Mouse (Mus musculus) mature B cell (primary cell): Measurements from ENCODE around the gene Abcc4.
"Not testable (repeated sequence)": the region's sequence is repeated elsewhere in the genome, so short reads cannot be mapped to it uniquely, and the experiment has no call there.

Source experiments
- in situ Hi-C: fragments of 300-500 bp; cut with MboI; formaldehyde crosslinking; loops from 2 replicates; pipeline ENCODE4 v1.14.3; 2019

Abcc4 gene

GRCm38 (mm10) chr14:118678279-118678985 is 27.6 kb downstream of the Abcc4 start:
- in situ Hi-C loops, result no loop called here

DNA sequence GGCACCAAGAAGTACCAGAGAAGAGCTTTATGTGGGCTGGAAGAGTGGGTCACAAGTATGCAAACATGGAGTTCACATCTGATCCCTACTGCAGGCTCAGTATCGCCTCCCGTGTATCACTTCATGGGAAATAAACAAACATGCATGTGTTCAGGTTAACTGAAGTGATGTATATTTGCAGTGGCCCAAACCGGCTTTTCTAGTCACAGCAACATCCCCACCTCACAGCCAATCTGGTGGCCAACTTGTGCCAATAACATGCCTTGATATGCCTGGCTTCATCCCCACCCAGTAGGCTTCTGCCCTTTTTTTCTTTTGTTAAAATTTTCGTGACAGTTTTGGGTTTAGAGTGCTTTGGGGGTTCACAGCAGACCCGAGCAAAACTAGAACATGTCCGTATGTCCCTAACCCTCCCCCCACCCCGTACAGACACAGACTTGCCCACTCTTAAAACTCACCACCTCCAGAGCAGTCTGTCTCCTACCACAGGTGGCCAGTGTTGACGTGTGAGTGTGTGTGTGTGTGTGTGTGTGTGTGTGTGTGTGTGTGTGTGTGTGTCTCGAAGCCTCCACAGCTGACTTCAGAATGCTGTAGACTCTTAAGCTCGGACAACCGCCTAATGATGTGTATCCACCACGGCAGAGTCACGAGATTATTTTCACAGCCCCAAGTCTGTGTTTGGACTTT is 29.6 kb downstream of the Abcc4 start:
- in situ Hi-C loops, result no loop called here

GRCm38 (mm10) chr14:118674705-118675139 is 31.3 kb downstream of the Abcc4 start:
- in situ Hi-C loops, result no loop called here

GRCm38 (mm10) chr14:118674224-118674623 is 31.8 kb downstream of the Abcc4 start:
- in situ Hi-C loops, result no loop called here

DNA sequence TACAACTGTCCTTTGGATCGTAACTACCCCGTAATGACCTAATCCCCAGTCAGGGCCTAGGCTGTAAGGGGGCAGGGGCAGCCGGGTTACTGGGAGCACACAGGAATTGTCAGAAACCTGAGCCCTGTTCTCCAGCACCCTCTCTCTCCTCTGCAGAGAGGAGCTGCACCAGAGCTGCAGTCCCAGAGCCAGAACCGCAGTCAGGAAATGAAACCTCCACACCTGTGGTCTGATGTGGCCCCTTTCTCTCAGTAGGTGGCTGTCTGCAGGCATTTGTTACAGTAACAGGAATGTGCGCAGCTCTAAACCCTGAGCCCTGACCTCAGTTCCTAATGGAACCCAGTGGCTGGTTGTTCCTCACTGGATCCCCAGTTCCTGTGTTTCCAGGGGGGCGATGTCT is 32.5 kb downstream of the Abcc4 start:
- in situ Hi-C loops, result no loop called here

- in situ Hi-C loops, result not testable (repeated sequence)
Measured at GRCm38 (mm10) chr14:118672931-118673330, 33.1 kb downstream of the Abcc4 start.

DNA sequence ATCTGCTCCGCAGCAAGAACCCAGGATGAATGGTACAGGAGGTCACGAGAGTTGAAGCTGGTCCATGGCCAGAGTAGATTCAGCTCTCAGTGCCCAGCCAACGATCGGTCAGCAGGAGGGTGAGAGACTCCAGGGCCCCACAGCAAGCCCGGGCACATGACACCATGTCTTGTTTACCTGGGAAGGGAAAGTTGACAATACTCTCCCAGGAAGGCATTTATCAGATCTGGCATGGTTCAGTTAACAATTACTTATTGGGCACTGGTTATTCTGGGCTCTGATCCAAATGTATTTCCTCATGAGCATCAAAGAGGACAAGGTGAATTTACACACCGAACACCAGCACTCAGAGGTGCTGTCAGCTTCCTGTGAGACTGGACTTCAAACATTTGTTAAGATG is 38.5 kb downstream of the Abcc4 start:
- in situ Hi-C loops, result no loop called here

DNA sequence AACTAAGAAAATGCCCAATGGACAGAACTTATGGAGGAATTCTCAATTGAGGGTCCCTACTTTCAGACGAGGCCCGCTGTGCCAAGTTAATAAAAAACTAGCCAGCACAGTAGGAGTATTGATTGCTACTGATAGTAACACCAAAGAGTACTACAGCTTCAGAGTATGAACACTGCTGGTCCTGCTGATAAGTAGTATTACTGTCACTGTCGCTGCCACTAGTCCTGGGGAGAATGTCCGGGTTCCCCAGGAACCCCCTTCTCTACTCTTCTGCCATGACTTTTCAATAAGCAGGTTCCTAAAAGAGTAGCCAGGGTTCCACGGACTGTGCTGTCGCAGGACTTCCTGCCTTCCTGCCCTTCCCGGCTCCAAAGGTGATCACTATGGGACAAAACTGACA is 41.4 kb downstream of the Abcc4 start:
- in situ Hi-C loops, result no loop called here

DNA sequence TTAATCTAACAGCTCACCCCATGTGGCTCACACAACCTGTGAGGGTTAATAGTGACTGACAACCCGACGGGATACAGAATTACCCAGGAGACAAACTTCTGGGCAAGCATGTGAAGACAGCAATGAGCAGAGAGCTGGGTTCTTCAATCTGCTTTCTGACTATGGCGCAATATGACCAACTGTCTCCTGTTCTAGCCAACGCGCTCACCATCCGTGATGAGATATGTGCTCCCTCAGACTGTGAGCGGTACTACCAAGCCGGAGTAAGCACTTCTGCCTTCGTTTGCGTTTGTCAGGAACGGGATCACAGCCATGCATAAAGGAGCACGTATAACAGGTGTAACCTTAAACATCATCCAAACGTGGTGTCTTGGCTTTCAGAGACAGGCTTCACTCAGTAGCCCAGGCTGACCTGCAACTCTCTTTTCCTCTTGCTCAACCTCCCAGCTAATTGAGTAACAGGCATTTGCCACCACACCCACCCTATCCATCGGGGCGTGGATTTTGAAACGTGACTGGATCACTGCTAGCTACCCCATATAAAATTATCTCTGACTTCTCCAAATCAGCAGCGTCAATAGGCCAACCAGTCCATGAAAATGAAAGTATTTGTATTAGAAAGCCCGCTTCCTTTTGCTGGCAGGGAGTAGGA is 43.3 kb downstream of the Abcc4 start:
- in situ Hi-C loops, result no loop called here

DNA sequence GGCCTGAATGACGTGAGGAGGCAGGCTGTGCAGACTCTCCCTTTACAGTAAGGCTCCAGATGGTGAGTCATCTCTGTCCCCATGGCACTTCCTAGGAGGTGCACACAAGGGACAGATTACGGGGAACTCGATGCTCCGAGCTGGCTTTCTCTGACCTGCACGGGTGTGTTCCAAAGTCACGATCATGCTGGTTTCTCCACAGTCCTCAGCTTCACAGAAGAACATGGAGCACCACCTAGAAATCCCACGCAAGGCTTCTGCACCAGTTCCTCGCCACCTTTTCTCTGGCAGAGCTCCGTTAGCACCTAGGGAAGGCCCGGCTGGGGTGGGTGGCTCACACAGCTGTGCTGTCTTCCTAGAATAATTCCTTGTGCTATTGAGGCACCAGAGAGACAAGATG is 43.9 kb downstream of the Abcc4 start:
- in situ Hi-C loops, result no loop called here

DNA sequence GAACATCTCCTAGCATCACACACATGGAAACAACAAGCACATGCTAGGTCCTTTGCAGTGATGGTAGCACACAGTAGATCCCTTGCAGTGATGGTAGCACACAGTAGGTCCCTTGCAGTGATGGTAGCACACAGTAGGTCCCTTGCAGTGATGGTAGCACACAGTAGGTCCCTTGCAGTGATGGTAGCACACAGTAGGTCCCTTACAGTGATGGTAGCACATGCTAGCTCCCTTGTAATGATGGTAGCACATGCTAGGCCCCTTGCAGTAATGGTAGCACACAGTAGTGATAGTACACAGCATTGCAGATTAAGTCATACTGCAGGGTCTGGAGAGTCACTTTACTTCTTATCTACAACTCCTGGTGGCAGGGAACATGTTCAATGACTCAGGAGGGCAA is 46.8 kb downstream of the Abcc4 start:
- in situ Hi-C loops, result no loop called here

GRCm38 (mm10) chr14:118658328-118658692 is 47.7 kb downstream of the Abcc4 start:
- in situ Hi-C loops, result no loop called here

GRCm38 (mm10) chr14:118657673-118658327 is 48.2 kb downstream of the Abcc4 start:
- in situ Hi-C loops, result no loop called here

GRCm38 (mm10) chr14:118657206-118657605 is 48.8 kb downstream of the Abcc4 start:
- in situ Hi-C loops, result no loop called here

- in situ Hi-C loops, result no loop called here
Measured at GRCm38 (mm10) chr14:118656036-118656435, 50.0 kb downstream of the Abcc4 start.

DNA sequence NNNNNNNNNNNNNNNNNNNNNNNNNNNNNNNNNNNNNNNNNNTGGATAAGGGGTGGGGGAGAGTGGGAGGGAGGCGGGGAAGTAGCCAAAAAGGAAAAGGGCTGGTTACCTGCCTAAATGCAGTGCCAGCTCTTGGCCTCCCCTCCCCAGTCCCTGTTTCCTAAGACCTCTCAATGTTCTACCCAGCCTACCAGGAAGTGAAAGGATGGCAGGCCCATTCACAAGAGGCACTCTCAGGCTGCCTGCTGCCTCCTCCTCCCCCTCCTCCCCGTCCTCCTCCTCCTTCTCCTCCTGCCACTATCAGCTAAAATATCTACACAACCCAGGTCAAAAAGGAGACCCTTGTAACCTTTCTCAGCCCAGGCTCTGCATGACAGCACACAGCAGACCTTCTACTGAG is 51.1 kb downstream of the Abcc4 start:
- in situ Hi-C loops, result no loop called here

DNA sequence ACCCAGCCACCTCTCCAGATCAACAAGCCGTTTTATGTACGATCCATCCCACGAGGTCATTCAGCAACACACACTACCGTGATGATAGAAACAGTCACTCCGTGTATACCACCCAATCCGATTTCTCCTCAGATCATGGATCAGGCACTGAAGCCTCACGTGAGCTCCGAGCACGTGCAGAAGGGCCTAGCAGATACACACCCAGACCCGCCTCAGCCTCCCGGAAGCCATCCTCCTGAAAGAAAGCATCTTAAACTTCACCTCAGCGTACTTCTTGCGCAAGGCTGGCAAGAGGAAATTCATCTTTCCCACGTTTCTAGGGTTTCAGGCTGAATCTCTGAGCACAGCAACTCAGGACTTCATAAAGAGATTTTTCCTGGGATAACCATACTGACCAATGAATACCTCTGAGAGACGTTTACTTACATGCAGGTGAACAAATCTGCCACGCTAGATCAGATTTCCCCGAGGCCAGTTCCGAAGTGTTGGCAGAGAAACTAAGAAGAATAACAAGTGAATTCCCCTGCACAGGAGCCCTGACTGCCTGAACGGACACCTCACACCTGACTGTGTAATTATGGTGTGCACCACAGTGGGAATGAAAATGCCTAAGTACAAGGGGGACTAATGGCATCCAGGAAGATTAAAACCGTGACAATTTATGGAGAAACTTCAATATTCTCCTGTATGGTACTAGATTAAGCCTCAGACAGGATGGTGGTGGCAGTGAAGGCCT is 54.1 kb downstream of the Abcc4 start:
- in situ Hi-C loops, result no loop called here

GRCm38 (mm10) chr14:118649895-118650256 is 56.1 kb downstream of the Abcc4 start:
- in situ Hi-C loops, result no loop called here

DNA sequence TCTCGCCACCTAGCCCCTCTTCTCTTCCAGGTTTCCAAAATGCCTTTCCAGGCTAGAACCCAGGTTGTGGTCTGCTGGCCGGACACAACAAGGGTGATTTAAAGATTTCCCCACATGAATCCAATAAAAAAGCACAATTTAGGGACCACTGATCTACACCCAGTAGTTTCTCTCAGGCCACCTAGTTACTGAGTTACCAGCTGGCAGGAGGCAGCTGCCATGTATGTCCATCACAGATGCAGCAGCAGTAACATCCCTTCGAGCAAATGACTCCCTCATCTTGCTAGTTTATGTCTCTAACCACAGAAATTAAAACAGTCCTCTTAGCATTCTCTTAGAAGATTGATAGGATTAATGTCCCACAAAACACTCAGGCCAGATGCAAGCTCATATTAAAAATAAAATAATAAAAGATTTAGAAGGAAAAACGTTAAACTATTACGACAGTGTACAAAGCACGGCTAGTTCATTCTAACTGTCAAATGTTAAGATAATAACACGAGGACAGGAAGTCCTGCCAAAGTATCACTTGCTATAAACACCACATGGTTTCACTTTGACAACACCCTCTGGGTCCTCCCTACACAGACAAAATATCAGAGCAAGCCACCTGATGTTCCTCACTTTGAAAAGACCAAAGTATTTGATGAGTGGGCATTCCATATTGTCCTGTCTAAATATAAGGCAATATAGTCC is 56.7 kb downstream of the Abcc4 start:
- in situ Hi-C loops, result no loop called here

GRCm38 (mm10) chr14:118642940-118643591 is 63.0 kb downstream of the Abcc4 start:
- in situ Hi-C loops, result not testable (repeated sequence)

DNA sequence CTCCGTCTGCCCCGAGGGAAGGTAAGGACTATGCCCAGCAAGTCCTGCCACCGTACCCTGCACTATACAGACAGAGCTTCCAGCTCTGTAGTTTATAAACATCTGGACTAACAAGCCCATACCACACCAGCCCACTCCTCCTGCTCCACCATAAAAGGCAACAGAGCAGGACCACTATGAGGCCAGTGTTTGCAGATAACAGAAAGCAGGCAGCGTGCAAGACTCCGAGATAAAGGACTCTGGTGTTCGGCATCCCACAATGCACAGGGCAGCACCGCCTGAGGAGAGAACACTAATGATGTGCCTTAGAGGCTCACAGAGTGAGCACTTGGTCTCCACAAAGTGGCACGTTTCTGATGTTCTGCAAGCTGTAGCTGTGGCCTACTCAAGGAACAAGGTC is 63.9 kb downstream of the Abcc4 start:
- in situ Hi-C loops, result no loop called here
